ENCODE assay signal across 8 mouse cellular contexts in genomic region chr10:12736861-12737835, GRCm38 (mm10).
DNase-seq lines count a peak whose midpoint lies in the region; ATAC-seq and TF ChIP-seq lines count a peak whose summit lies in the region.

No protein-coding gene starts in this region.

- peak; percentile 23 to 35 for DNase-seq in heart, adult 18-20 months
- DNase-seq in heart, postnatal 25 days (ENCODE audit: low spot score): no peak
- peak; percentile 29 for DNase-seq in embryonic facial prominence, embryonic 14.5 days (ENCODE audit: low spot score)
- DNase-seq in kidney, adult 2 months: peak; percentile 74
- peak; percentile 72 for DNase-seq in lung, postnatal 36 days
- no peak for DNase-seq in MN1 (ENCODE audit: low spot score)
- DNase-seq in spleen, adult 18-20 months: no peak
- no peak for DNase-seq in natural killer cell, adult 2 months (ENCODE audit: low spot score in 2 of 2)

- H3K9ac ChIP-seq in embryonic facial prominence, embryonic 14.5 days (ENCODE audit: low read depth, low read length): no peak overlapping the region

- no peak overlapping the region for H3K4me3 ChIP-seq in embryonic facial prominence, embryonic 14.5 days (ENCODE audit: low read depth, low read length)
- no peak overlapping the region for H3K4me3 ChIP-seq in kidney, adult 2 months (ENCODE audit: insufficient read depth, low read depth, low read length)

- intact Hi-C loops in heart, postnatal 25 days (cut with DNase I): loop anchor here (5.0 kb wide), 2 partner anchors 130 to 185 kb away; partner anchors contain the start of gene Utrn

- 57% methylated on average over 18 of the region's 18 CpGs for WGBS in embryonic facial prominence, embryonic 14.5 days
- WGBS in kidney, adult 2 months: 33% methylated on average over 18 of the region's 18 CpGs

- peaks cover 45% of the 10 kb centered on the region for H3K36me3 ChIP-seq in embryonic facial prominence, embryonic 14.5 days (ENCODE audit: control insufficient read depth, insufficient read depth, low read length)
- peaks cover 6% of the 10 kb centered on the region for H3K36me3 ChIP-seq in kidney, adult 2 months (ENCODE audit: control insufficient read depth, insufficient read depth, low read length)

- peak overlapping the region; percentile 33; the same call in 1 of the 2 replicates for H3K27ac ChIP-seq in embryonic facial prominence, embryonic 14.5 days (replicated peaks; ENCODE audit: low read depth, low read length)
- H3K27ac ChIP-seq in kidney, adult 2 months (ENCODE audit: insufficient read depth, low read depth, low read length): peak overlapping the region; percentile 67

- ATAC-seq in embryonic facial prominence, embryonic 14.5 days (ENCODE audit: low read depth): peak; percentile 33; the same call in 1 of the 2 replicates

- no peak overlapping the region for H3K4me2 ChIP-seq in embryonic facial prominence, embryonic 14.5 days (ENCODE audit: low read depth, low read length)

- no peak for TF ChIP-seq CTCF in kidney, adult 2 months (conservative IDR thresholded peaks at IDR 0.05; ENCODE audit: insufficient read depth, insufficient read length, low read depth, low read length)

- no peaks in the 10 kb centered on the region for H3K27me3 ChIP-seq in embryonic facial prominence, embryonic 14.5 days (replicated peaks; ENCODE audit: control insufficient read depth, insufficient read depth, low read length)
- H3K27me3 ChIP-seq in kidney, adult 2 months (replicated peaks; ENCODE audit: control insufficient read depth, insufficient read depth, low read length): no peaks in the 10 kb centered on the region

- H3K4me1 ChIP-seq in embryonic facial prominence, embryonic 14.5 days (ENCODE audit: control insufficient read depth, insufficient read depth, low read length): peaks cover 7% of the 10 kb centered on the region; the same call in 1 of the 2 replicates
- H3K4me1 ChIP-seq in kidney, adult 2 months (ENCODE audit: control insufficient read depth, insufficient read depth, low read length): 0 out of 2 replicates have a peak, but pooled peaks cover 2% of the 10 kb centered on the region

- no peak for TF ChIP-seq POLR2A in kidney, adult 2 months (IDR thresholded peaks at IDR 0.05; ENCODE audit: low read depth, low read length)

- peaks cover 5% of the 10 kb centered on the region; the same call in 1 of the 2 replicates for H3K9me3 ChIP-seq in embryonic facial prominence, embryonic 14.5 days (ENCODE audit: control insufficient read depth, low read length)

Comparison
In these comparisons a context has a peak if more than half of its experiments do, and no peak if none do; other contexts are left out.
1. DNase-seq: peak in heart, adult 18-20 months (2 of 2), embryonic facial prominence, embryonic 14.5 days (single experiment), kidney, adult 2 months (single experiment) and lung, postnatal 36 days (single experiment); none in heart, postnatal 25 days (single experiment), MN1 (single experiment), spleen, adult 18-20 months (0 of 2) and natural killer cell, adult 2 months (0 of 2).